Mouse (Mus musculus): ENCODE measurements around the gene Oxld1.
"Not testable (repeated sequence)": the region's sequence is repeated elsewhere in the genome, so short reads cannot be mapped to it uniquely, and the experiment has no call there.

Gene Oxld1

GRCm38 (mm10) chr11:120422651-120423568, 35.0 kb downstream of the Oxld1 start:
- DNase-seq = no peak

- DNase-seq = no peak
These were observed 39.3 kb downstream of the Oxld1 start for GRCm38 (mm10) chr11:120418592-120418991.

GRCm38 (mm10) chr11:120417852-120418251, 40.0 kb downstream of the Oxld1 start:
- DNase-seq = no peak

GRCm38 (mm10) chr11:120413621-120414020, 44.2 kb downstream of the Oxld1 start:
- DNase-seq = not testable (repeated sequence)

All from embryo, embryonic 11 days (tissue).